Mouse (Mus musculus): ENCODE results near the gene Prr5. TPM values are rescaled to one million over a fixed set of nuclear protein-coding genes. Genes with fewer than 3 reads are reported as not detected.

Prr5 gene
- total RNA-seq, 2 experiments from 2014 or later: 4.9 to 16.4 TPM

GRCm38 (mm10) chr15:84675317-84675716 is 5.9 kb downstream of the Prr5 start:
- no peak for ATAC-seq (replicated peaks; ENCODE audit: poor library complexity, severe bottlenecking)

DNA sequence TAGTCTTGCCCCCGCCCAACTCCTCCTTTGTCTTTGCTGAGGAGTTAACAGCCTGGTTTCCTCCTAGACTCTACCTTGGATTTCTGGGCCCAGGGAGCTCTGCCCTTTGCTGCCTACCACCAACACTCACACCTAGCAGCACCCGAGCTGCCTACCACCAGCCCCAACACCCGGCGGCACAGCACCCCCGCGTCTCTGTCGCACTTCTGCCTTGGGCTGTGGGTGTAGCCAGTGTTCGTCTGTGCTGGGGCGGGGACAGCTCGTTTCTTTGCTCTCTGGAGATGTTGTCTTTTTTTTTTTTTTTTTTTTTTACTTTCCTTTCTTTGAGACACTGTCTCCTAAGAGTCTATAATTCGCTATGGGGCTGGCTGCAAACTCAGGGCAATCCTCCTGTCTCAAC is 8.5 kb downstream of the Prr5 start:
- ATAC-seq (replicated peaks; ENCODE audit: poor library complexity, severe bottlenecking): no peak

- no peak for ATAC-seq (replicated peaks; ENCODE audit: poor library complexity, severe bottlenecking)
These were observed 9.7 kb downstream of the Prr5 start for GRCm38 (mm10) chr15:84679090-84679489.

DNA sequence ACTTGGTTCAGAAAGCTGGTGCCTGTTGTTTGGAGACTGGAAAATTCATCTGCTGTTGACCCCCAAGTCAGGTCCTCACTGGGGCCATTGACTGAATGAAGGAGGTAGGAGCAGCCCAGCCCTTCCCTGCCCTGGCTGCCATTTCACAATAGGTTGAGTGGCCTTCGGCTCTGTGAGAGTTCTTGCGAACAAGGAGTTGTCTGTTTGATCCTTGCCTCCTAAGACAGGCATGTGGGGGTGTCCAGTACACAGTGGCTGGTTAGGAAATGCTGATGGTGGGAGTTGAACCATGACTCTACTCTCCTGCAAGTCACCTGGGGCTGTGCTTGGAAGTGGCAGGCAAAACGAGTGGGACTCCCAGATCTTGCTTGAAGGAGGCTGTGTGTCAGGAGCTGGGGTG is 10.4 kb downstream of the Prr5 start:
- ATAC-seq (replicated peaks; ENCODE audit: poor library complexity, severe bottlenecking): no peak

- peak; percentile 68 for ATAC-seq (replicated peaks; ENCODE audit: poor library complexity, severe bottlenecking)
These were observed 11.4 kb downstream of the Prr5 start for GRCm38 (mm10) chr15:84680545-84681454.

DNA sequence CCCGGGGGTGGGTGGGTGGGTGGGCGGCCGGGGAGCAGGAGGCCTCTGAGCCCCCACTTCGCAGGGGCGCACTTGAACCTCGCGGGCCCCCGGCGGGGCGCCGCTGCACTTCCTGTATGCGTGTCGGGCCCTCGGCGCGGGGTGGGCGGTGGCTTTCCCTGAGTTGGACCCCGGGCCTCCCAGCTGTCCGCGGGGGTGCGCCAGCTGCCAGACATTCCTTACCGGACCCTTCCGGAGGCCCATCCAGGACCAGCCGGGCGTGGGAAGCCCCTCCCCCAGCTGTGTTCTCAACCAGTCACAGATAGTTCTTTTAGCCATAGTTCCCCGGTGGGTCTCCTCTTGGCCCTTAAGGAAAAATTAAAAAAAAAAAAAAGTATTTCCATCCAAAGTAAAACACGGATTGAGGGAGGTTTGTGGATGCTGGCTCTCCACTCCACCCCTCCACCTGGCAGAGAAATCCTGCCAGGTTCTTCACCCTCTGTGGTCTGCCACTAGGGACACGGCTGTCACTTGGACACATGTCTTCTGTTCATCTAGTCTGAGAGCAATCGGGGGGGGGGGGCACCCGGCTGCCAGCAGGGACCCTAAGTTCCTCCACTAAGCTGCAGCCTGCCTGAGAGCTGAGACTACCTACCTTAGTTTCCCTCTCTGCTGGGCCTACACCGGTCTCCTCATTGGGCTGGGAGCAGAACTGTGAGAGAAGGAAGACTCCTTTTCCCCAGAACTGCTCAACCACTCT is 12.2 kb downstream of the Prr5 start:
- ATAC-seq (replicated peaks; ENCODE audit: poor library complexity, severe bottlenecking): no peak

DNA sequence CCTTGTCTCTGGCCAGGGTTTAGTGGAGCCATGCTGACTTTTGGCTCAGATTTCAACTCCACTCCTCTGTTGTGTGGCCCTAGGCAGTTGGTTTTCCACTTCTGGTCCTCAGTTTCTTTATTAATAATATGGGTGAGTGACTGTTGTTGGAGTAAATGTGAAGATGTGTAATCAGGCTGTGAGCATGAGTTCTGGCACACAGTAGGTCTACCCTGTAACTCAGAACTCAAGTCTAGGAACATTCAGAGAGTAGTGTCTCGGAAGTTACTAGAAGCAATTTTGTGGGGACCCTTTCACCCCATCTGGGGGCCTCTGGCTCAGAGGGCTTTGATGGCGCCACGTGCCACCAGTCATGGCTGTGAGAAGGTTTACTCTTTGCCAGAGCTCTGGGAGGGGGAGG is 12.8 kb downstream of the Prr5 start:
- ATAC-seq (replicated peaks; ENCODE audit: poor library complexity, severe bottlenecking): no peak

DNA sequence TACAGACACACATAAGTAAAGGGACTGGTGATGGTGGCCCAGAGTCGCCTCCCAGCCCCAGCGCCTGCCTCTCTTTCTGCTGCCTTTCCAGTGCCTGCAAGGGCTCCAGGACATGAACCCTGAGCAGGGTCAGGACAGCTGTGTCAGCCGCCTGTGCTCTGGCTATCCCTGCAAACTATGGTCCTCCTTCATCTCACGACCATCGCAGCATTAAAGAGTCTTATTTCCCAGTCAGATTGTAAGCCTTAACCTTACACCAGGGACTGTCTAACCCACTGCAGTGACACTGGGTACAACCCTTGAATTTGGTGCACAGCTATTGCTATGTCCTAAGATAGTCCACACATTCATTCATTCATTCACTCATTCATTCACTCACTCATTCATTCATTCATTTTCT is 13.4 kb downstream of the Prr5 start:
- no peak for ATAC-seq (replicated peaks; ENCODE audit: poor library complexity, severe bottlenecking)

- no peak for ATAC-seq (replicated peaks; ENCODE audit: poor library complexity, severe bottlenecking)
These were observed 15.1 kb downstream of the Prr5 start for GRCm38 (mm10) chr15:84684520-84684919.

- ATAC-seq (replicated peaks; ENCODE audit: poor library complexity, severe bottlenecking): peak; percentile 82
These were observed 16.0 kb downstream of the Prr5 start for GRCm38 (mm10) chr15:84685417-84685816.

DNA sequence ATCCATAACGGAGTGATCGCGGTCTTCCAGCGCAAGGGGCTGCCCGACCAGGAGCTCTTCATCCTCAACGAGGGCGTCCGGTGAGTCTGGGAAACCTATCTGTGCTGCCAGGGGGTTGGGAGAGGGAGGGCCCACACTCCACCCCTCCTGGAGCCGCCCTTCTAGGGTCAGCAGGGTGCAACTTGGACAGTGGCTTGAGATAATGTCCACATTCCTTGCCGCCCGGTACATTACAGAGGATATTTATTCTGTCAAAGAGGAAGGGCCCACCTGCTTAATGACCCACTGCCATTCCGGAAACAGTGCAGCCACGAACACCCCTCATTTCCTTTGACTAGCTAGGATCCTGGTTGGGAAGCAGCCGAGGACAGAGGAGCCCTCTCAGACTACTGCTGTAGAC is 18.5 kb downstream of the Prr5 start:
- no peak for ATAC-seq (replicated peaks; ENCODE audit: poor library complexity, severe bottlenecking)

DNA sequence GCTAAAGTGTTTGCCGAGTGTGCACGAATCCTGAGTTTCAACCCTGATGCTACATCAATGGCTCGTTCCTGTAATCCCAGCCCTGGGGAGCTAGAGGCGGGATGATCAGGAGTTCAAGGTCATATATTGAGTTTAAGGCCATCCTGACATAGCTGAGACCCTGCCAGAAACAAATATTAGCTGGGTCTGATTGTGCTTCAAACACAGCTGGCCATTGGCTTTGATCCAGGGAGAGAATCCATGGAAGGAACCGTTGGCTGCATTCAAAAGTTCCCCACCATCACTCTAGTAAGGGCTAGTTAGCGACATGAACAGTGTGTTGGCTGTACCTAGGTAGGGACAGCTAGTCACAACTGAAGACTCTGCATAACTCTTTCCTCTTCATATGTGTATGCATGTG is 19.9 kb downstream of the Prr5 start:
- ATAC-seq (replicated peaks; ENCODE audit: poor library complexity, severe bottlenecking): no peak

- ATAC-seq (replicated peaks; ENCODE audit: poor library complexity, severe bottlenecking): no peak
These were observed 22.1 kb downstream of the Prr5 start for GRCm38 (mm10) chr15:84691513-84691912.

DNA sequence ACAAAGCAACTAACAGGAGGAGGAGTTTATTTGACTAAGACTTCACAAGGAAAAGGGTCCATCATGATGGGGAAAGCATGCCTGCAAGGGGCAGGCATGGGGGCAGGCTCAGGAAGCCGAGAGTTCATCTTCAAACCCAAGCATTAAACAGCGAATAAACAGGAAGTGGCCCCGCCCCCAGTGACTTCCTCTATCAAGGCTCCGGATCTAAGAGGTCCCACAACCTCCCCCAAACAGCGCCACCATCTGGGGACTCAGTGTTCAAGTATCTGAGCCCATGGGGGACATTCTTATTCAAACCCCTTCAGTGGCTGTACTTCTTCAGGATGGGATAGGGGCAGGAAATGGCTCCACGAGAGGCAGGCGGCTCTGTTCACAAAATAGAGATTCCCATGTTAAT is 23.2 kb downstream of the Prr5 start:
- ATAC-seq (replicated peaks; ENCODE audit: poor library complexity, severe bottlenecking): no peak

DNA sequence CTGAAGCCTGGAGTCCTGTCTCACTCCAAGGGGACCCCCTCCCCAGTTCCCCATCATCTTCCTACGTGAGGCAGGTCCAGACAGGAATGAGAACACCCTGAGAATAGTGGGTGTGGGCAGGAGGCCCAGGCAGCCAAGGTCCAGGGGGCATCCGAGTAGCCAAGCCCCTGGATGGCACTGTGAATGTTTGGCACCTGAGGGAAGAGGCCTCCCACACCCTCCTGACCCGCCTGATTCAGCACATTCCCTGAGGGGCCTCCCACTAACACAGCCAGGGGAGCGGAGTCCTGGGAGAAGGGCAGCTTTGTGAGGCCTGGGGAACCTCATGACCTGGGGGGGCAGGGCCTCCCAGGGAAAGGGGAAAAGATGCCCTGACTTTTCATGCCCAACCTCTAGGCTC is 26.6 kb downstream of the Prr5 start:
- ATAC-seq (replicated peaks; ENCODE audit: poor library complexity, severe bottlenecking): no peak

DNA sequence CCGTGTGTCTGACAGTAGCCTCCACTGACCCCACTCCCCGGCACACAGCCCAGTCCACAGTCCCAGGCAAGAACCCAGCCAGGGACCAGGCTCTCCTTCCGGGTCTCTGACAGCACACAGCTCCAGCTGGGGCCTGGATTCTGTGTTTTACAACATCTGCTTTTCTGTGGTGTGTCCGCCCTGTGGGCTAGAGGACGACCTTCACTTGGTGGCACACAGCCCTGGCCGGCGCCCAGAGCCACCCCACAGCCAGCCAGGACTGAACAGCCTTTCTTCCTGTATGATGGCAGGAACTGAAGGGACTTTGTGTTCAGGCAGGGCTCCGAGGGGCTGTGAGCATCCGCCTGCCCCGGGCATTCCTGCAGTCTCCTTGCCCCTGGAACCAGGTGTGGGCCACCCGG is 28.2 kb downstream of the Prr5 start:
- no peak for ATAC-seq (replicated peaks; ENCODE audit: poor library complexity, severe bottlenecking)

DNA sequence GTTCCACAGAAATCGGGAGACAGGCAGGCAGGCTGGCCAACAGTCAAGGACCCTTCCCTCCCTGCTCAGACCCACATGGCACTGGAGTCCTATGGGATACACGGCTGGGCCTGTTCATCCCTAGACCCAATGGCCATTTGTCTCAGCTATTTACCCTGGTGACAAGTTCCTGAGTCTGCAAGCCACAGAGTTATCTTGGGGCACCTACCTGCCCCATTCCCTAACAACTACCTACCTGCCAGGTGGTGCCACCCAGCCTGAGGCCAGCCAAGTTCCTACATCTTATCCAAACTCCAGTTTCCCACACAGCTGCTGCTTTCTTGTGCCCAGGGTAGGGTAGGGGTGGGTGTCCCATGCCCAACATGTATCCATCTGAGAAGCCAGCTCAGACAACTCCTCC is 28.8 kb downstream of the Prr5 start:
- ATAC-seq (replicated peaks; ENCODE audit: poor library complexity, severe bottlenecking): no peak

DNA sequence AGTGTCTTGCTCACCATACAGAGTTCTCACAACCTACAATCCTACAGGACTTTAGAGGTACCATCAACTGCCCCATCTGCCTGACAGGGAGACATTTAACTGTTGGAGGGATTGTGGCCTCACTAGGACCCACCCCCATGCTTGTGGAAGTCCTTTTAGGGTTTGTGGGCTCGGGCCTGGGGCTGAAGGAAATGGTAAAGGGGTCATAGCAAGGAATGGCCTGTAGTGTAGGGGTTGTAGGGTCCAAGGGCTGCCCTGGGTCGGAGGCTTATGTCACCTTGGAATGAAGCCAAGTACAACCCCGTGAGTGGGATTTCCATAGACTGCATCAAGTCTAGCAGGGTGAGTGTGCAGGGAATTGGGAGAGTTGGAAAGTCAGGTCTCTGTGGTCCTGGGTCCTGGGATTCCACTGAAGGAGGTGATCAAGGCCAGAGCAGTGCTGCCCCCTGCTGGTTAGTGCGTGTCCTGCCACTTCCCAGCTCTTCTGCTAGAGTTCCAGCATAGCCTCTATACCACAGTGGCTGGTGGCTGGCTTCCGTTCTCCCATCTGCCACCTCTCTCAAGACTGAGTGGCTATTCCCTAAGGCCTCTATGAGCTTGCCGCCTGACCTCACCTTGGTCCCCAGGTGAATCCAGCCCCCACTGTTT is 30.9 kb downstream of the Prr5 start:
- ATAC-seq (replicated peaks; ENCODE audit: poor library complexity, severe bottlenecking): peak; percentile 77

- peak; percentile 61 for ATAC-seq (replicated peaks; ENCODE audit: poor library complexity, severe bottlenecking)
These were observed 32.5 kb downstream of the Prr5 start for GRCm38 (mm10) chr15:84701947-84702346.

DNA sequence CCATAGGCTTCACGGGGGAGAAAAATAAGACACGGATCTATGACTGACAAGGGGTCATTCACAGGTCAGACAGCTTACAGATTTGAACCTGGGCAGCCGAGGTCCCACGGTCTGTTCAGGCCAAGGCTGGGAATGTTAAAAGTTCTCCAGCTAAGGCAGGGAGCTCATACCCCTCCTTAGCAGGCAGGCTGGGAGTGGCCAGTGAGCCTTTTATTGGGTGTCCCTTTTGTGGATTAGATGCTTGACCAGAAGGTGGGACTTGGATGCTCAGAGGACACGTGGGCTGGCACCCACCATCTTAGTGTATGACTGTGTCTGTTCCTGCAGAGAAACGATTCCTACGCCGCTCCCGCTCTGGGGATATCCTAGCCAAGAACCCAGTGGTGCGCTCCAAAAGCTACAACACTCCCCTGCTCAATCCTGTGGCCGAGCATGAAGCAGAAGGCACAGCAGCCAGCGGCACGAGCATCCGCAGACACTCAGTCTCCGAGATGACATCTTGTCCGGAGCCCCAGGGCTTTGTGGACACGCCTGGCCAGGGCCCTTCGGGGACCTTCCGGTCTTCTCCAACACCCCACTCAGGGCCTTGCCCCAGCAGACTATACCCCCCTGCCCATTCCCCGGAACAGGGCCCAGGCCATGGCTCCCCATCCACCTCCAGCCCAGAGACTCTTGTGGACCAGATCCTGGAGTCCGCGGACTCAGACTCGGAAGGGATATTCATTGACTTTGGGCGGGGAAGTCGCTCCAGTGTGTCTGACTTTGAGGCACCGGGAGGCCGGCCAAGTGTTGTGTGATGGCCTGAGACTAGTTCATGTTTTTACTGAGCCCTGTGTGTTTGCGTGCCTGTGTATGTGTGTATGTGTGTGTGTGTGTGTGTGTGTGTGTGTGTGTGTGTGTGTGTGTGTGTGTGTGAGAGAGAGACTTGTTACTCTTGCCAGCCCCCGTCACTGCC is 33.2 kb downstream of the Prr5 start:
- no peak for ATAC-seq (replicated peaks; ENCODE audit: poor library complexity, severe bottlenecking)
